Mouse (Mus musculus) right cerebral cortex, postnatal 4 days (tissue): ENCODE results near the gene Ppp1r27.
A peak's percentile ranks its signal among the peaks of the same experiment; 100 is the strongest.
"Not testable (repeated sequence)": the region's sequence is repeated elsewhere in the genome, so short reads cannot be mapped to it uniquely, and the experiment has no call there.

Experiments used
- DNase-seq: peaks from one replicate; pipeline ENCODE4 v3.0.0-alpha.2; 2022

The Ppp1r27 gene

GRCm38 (mm10) chr11:120575046-120575445 lies 24.1 kb upstream of the Ppp1r27 start:
- DNase-seq = no peak

DNA sequence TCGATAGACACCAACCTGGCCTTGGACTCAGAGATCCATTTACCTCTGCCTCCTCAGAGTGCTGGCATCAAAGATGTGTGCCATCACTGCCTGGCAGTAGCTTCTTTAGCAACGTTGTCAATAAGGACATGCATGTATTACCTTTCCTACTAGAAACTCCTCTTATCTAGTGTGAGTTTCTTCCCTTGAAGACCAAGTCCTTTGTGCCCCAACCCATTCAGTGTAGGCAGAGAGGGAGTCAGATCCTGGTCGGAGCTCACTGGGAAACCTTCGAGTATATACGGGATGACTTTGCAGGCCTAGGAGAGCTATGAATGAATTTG lies 23.3 kb upstream of the Ppp1r27 start:
- no peak for DNase-seq

DNA sequence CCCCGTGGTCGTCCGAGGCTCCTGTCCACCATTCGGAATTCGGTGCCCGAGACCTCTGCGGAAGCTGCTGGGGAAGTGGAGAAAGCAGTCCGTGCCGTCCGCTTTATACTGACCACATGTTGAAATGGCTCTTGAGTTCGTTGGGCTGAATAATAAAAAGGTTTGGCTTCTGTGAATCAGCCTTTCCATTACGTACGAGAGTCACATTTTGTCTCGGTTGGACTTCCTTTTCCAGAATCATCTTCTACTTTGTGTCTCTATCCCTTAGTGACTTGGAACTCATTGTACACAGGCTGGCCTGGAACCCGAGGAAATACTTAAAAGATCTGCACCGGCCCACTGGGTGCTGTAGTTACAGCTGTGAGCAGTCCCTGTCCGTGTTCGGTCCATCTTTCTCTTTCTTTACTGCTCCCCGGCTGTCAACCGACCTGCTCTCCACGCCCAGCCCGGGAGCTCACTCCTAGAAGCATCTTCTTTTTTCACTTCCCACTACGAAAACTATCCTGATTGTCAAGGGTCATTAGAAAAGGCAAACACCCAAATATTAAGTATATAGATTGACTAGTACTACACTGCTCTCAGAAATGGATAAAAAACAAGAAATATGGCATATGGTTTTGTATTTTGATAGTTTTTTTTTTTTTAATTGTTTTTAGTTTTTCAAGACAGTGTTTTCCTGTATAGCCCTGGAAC lies 22.8 kb upstream of the Ppp1r27 start:
- DNase-seq = no peak

GRCm38 (mm10) chr11:120572752-120573584 lies 22.0 kb upstream of the Ppp1r27 start, which contains the start of gene P4hb:
TSS of gene P4hb (minus strand) at chr11:120573253.
- DNase-seq = peak; percentile 98

DNA sequence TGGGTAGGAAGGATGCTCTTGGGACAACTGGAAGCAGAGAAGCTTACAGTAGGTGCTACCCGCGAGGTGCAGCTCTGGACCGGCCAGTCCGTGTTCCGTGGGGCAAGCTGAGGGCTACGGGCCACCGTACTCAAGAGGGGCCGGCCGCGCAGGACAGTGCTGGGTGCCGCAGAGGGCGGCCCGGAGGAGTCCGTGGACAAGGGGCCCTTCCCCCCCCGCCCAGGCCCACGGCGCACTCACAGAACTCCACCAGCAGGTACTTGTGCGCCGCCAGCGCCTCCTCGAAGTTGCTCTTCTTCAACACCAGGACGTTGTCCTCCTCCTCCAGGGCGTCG lies 21.5 kb upstream of the Ppp1r27 start:
- no peak for DNase-seq

DNA sequence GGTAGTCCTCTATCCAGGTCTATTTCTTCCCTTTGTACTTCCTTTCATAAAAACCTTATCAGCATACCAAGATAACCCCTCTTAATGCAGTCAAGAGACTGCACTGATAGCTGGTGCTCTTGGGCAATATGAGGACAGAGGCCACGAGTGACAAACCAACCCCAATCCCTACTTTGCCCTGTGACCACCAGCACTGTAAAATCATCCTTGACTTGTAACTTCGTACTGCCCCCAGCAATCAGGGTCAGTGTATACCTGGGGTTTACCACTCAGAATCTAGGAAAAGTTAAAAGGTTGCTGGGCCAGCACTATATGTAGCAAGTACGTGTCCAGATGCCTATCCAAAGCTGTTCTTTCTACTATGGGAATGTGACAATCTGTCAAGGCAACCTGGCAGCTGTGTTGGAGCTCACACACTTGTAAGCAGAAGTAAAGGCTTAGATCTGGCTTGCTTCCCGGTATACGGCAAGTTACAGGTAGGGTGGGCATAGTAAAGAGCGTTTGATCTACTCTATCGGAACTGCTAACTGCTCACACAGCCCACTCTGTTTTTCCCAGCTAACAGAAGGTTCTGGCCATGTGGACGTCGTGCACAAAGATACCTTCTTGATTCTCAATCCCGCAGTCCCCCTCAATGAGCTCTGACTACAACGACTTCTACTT lies 21.0 kb upstream of the Ppp1r27 start:
- no peak for DNase-seq

DNA sequence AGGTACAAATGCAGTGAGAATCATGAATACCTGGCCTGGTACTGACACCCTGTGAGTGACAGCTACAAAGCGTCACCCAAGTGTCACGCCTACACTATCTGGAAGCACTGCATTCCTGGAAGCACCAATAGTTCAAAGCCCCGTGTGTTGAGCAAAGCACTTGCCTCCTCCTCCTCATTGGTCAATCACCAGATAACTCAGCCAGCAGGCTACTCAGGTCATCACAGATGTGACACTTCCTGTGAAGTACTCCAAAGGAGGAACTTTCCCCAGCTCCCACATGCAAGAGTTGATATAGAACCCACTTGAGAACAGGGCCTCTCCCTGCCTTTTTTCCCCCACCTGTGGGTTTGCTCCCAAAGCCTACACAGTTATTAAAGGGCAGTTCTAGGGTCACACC lies 20.2 kb upstream of the Ppp1r27 start:
- DNase-seq = no peak

- DNase-seq = no peak
Measured at GRCm38 (mm10) chr11:120568324-120568723, 17.4 kb upstream of the Ppp1r27 start.

DNA sequence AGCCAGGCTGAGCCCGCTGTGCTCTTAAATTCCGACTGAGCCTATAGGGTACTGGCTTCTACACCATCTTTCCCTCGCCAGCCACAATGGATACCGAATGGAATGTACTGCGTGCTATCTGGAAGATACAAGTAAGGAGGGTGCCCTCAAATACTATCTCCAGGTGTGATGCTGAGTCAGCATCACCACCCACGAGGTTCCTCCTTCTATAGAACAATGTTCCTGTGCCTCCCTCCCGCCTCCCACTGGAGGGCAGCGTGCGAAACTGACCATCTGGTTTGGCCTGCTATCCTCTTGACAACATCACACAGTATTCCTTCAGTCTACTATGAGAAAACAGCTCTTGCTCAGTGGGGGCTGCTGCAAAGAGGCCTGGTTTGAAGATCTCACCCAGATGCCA lies 14.2 kb upstream of the Ppp1r27 start:
- no peak for DNase-seq

DNA sequence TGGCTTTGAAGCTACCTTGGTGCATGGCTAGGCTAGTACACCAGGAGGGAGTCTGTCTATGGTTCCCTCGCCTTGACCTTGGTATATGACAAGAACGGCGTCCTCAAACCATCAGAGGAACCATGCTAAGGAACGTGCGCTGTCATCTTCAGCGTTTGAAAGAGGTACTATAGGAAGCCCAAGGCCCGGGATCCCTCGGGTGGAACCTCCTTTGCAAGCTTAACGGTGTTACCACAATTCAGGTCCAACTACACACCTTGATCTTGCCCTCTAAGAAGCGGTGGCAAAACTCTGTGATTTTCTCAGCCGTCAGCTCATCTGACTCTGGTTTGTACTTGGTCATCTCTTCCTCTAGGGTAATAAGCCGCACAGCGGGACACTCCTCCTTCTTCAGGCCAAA lies 12.0 kb upstream of the Ppp1r27 start:
- no peak for DNase-seq

GRCm38 (mm10) chr11:120560952-120561728 lies 10.2 kb upstream of the Ppp1r27 start:
- no peak for DNase-seq

GRCm38 (mm10) chr11:120558843-120559242 lies 7.9 kb upstream of the Ppp1r27 start:
- DNase-seq = not testable (repeated sequence)

DNA sequence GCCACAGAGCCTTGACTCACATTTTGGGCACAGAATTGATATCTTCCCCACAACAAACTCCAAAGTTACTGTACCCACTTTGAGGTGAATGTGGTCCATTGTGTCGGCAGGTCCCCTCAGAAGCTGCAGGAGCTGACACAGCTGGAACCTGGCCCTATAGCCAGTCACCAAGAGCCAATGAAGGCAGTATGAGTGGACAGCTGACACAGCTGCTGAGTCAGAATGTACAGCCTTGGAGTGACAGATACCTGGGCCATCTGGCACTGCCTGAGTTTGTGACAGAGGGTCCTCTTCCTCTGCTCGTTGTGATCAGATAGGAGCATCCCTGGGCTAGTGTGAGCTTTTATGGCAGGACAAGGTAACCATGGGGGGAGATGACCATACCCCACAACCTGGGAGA lies 4.3 kb upstream of the Ppp1r27 start:
- DNase-seq = no peak

- DNase-seq = no peak
Measured at GRCm38 (mm10) chr11:120554834-120555233, 3.9 kb upstream of the Ppp1r27 start.

- no peak for DNase-seq
Measured at GRCm38 (mm10) chr11:120552736-120553135, 1.8 kb upstream of the Ppp1r27 start.

- DNase-seq = no peak
Measured at GRCm38 (mm10) chr11:120549986-120550809, 734 bp downstream of the Ppp1r27 start.

DNA sequence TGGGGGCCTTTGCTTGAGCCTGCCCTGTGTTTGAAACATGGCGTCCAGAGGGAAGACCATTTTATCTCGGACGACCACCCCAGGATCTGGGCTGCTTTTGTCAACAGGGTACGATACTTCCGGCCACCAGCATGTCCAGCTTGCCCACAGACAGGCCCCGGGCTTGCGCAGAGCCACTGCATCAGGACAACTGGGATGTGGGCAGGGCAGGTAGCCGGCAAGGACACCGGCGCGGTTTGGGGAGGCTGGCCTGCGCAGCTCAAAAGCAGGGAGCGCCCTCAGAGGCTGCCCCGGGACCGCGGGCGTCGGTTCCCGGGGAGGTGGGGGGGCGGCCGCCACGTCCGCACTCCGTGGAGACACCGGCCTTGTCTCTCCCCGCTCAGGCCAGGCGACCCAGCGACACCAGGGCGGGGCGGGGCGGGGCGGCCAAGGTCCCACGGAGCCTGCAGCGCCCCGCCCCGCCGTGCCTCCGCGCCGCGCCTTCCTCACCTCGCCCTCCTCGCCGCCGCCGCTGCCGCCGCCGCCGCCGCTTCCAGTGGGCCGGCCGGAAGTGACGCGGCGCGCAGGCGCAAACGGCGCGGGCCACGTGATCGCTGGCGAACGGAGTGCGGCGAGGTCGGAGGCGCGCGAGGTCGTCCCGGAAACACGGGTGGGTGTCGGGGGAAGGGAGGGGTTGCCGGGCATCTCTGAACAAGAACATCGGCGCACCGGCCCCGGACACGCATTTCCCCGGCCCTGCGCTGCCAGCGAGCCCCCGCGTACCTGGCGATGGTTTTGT lies 1.6 kb downstream of the Ppp1r27 start, which contains the start of gene Mcrip1:
Gene Mcrip1 (minus strand): TSS at position 560 of the 778 bp plus-strand sequence.
- DNase-seq = peak; percentile 93

DNA sequence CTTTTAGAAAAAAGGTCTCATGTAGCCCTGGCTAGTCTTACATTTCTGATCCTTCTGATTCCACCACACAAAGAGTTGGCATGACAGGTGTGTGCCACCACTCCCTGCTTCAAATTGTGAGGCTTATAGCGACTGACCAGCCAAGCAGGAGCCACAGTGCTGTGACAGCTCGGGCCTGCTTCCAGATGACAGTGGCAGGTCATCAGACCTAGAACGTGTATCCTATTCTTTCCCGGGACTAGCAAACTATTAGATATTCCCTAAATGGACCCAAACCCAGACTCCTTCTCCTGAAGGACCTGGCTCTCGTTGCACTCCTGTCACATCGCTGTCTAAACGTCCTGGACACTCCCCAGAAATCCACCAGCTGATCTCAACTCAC lies 2.2 kb downstream of the Ppp1r27 start:
- DNase-seq = no peak

GRCm38 (mm10) chr11:120548214-120548613 lies 2.7 kb downstream of the Ppp1r27 start:
- DNase-seq = no peak

DNA sequence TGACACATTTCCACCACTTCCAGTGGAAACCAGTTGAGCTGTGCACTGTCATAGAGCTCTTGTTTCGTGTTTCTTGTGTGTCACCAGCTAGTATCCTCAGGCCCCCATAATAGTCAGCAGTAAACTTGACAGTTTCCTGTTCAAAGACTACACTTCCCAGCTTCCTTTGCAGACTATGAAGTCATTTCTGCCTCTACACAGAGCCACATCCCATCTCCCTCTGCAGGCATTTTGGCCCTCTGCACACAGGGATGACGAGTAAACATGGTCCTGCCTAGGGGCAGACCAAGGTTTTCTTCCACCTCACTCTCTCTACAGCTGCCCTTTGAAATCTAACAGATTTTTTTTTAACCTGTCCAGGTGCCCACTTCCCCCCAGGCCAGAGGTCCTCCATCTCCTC lies 3.5 kb downstream of the Ppp1r27 start:
- no peak for DNase-seq

DNA sequence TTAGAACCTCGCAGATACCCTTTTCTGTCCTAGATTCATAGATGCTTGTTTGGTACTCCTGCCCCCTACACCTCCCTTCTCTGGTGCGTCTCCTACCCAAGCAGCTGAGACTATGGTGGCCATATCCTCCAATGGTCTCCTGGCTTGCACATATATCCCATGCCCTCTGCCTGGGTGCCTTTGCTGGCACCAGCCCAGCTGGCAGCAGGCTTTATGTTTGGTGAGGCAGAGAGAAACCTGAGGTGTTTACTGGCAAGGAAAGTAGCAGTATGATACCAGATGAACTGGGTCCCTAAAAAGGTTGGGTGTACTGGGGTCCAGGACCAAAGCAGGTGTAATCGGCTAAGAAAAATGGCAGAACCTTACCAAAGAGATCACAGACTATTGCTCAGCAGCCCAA lies 5.0 kb downstream of the Ppp1r27 start:
- DNase-seq = no peak
